Mouse (Mus musculus) hindbrain, postnatal 0 days (tissue): ENCODE data around the gene Ppp1r12b. TPM values are rescaled to one million over a fixed set of nuclear protein-coding genes. Genes with fewer than 3 reads are reported as not detected.

ENCODE experiments used
- ATAC-seq: fragments of 200-750 bp; cut with Nextera tagmentation; 2 replicates; pipeline ENCODE4 v1.8.0; 2017; ENCODE audit warnings: mild to moderate bottlenecking, moderate TSS enrichment, moderate library complexity
- DNase-seq: peaks from one replicate; pipeline ENCODE4 v3.0.0-alpha.2; 2015; ENCODE audit warnings: low spot score
- H3K27ac ChIP-seq: fragments of 300-500 bp; sonication (generic); 2 replicates; pipeline ENCODE4 v1.5.1; 2014; ENCODE audit warnings: mild to moderate bottlenecking
- H3K27me3 ChIP-seq: fragments of 300-500 bp; sonication (generic); 2 replicates; pipeline ENCODE4 v1.6.1; 2014; ENCODE audit warnings: low read length, mixed read lengths; ENCODE audit not compliant: insufficient read depth
- H3K36me3 ChIP-seq: fragments of 300-500 bp; sonication (generic); 2 replicates; pipeline ENCODE4 v1.6.1; 2014; ENCODE audit warnings: low read length, mixed read lengths; ENCODE audit not compliant: insufficient read depth
- H3K4me1 ChIP-seq: fragments of 300-500 bp; sonication (generic); 2 replicates; pipeline ENCODE4 v1.6.1; 2014; ENCODE audit warnings: antibody characterized with exemption, low read length, mixed read lengths; ENCODE audit not compliant: insufficient read depth
- H3K4me2 ChIP-seq: fragments of 300-500 bp; sonication (generic); 2 replicates; pipeline ENCODE4 v1.6.1; 2014; ENCODE audit warnings: low read depth, mild to moderate bottlenecking, low read length, moderate library complexity, mixed read lengths
- H3K4me3 ChIP-seq: fragments of 300-500 bp; sonication (generic); 2 replicates; pipeline ENCODE4 v1.5.1; 2014; ENCODE audit warnings: low read length
- H3K9ac ChIP-seq: fragments of 300-500 bp; sonication (generic); replicated peaks from 2 replicates; pipeline ENCODE4 v1.6.1; 2014; ENCODE audit warnings: mild to moderate bottlenecking, low read length, moderate library complexity, mixed read lengths
- H3K9me3 ChIP-seq: fragments of 300-500 bp; sonication (generic); 2 replicates; pipeline ENCODE4 v1.6.1; 2016; ENCODE audit warnings: low read length, mixed read lengths
- CTCF ChIP-seq: IDR thresholded peaks from 2 replicates; pipeline ENCODE4 v1.5.1; 2016; ENCODE audit warnings: antibody characterized with exemption, control low read depth, low read depth
- WGBS: fragments of 180-500 bp; shearing (Covaris S2); extraction: QIAGEN DNeasy Blood & Tissue Kit; methylation state at CpG from one replicate; pipeline ENCODE4 v1.1.7; 2014; 5-methylcytosine and 5-hydroxymethylcytosine counted together
- polyA plus RNA-seq: library from polyadenylated mRNA; unstranded; fragments of >200 nt; fragmentation: Nextera tagmentation; extraction: Ambion mirVana; gene quantifications from 2 replicates; pipeline ENCODE4 v1.2.1, GENCODE M21; 2015
- total RNA-seq: library from RNA; depleted of rRNA; stranded (reverse); fragments of >200 nt; gene quantifications from 2 replicates; pipeline ENCODE4 v1.2.3, GENCODE M21; 2014

Gene Ppp1r12b
- total and polyA plus RNA-seq, 2 experiments from 2014 or later = 12.9 to 26.6 TPM

- WGBS = 42% methylated on average over 10 of the region's 10 CpGs
- peak; percentile 25; the same call in 1 of the 2 replicates for ATAC-seq
- Histone ChIP-seq H3K4me2 (no peak overlapping the region), H3K27ac (peak overlapping the region; percentile 16; the same call in 1 of the 2 replicates), H3K27me3 (no peaks in the 10 kb centered on the region), H3K36me3 (peaks cover 7% of the 10 kb centered on the region; the same call in 1 of the 2 replicates), H3K4me3 (no peak overlapping the region), H3K9ac (0 out of 2 replicates have a peak overlapping the region, but pooled peaks have one; percentile 17), H3K4me1 (peaks cover 11% of the 10 kb centered on the region; the same call in 1 of the 2 replicates), H3K9me3 (no peaks in the 10 kb centered on the region)
- no peak for TF ChIP-seq CTCF
- peak; percentile 23 for DNase-seq
Measured at GRCm38 (mm10) chr1:134756190-134756873, 199.4 kb downstream of the Ppp1r12b start.

- H3K4me1 ChIP-seq = peaks cover 11% of the 10 kb centered on the region; the same call in 1 of the 2 replicates
- H3K9ac ChIP-seq = no peak overlapping the region
- no peak for ATAC-seq
- H3K36me3 ChIP-seq = peaks cover 6% of the 10 kb centered on the region; the same call in 1 of the 2 replicates
- no peaks in the 10 kb centered on the region for H3K27me3 ChIP-seq
- WGBS = 42% methylated on average over 13 of the region's 13 CpGs
- DNase-seq = no peak
- H3K4me2 ChIP-seq = no peak overlapping the region
- no peak overlapping the region for H3K4me3 ChIP-seq
- TF ChIP-seq CTCF = no peak
- H3K9me3 ChIP-seq = no peaks in the 10 kb centered on the region
- H3K27ac ChIP-seq = no peak overlapping the region
Measured at GRCm38 (mm10) chr1:134755548-134756189, 200.1 kb downstream of the Ppp1r12b start.

GRCm38 (mm10) chr1:134754818-134755217 is 200.9 kb downstream of the Ppp1r12b start:
- Histone ChIP-seq H3K9ac (no peak overlapping the region), H3K4me3 (no peak overlapping the region), H3K27ac (no peak overlapping the region), H3K36me3 (0 out of 2 replicates have a peak, but pooled peaks cover 3% of the 10 kb centered on the region), H3K4me1 (peaks cover 11% of the 10 kb centered on the region; the same call in 1 of the 2 replicates), H3K27me3 (no peaks in the 10 kb centered on the region), H3K9me3 (no peaks in the 10 kb centered on the region), H3K4me2 (no peak overlapping the region)
- no peak for ATAC-seq
- no peak for DNase-seq
- 74% methylated on average over 10 of the region's 10 CpGs for WGBS
- no peak for TF ChIP-seq CTCF

GRCm38 (mm10) chr1:134753751-134754630 is 201.8 kb downstream of the Ppp1r12b start:
- ATAC-seq (peak; percentile 13), DNase-seq (peak; percentile 46)
- Histone ChIP-seq H3K4me1 (peaks cover 11% of the 10 kb centered on the region; the same call in 1 of the 2 replicates), H3K9ac (no peak overlapping the region), H3K4me2 (no peak overlapping the region), H3K27ac (0 out of 2 replicates have a peak overlapping the region, but pooled peaks have one; percentile 4), H3K36me3 (no peaks in the 10 kb centered on the region), H3K27me3 (no peaks in the 10 kb centered on the region), H3K9me3 (no peaks in the 10 kb centered on the region), H3K4me3 (no peak overlapping the region)
- WGBS = 62% methylated on average over 13 of the region's 13 CpGs
- no peak for TF ChIP-seq CTCF

- no peak overlapping the region for H3K4me2 ChIP-seq
- no peak for TF ChIP-seq CTCF
- DNase-seq (no peak), ATAC-seq (no peak)
- no peaks in the 10 kb centered on the region for H3K27me3 ChIP-seq
- no peaks in the 10 kb centered on the region for H3K36me3 ChIP-seq
- peaks cover 11% of the 10 kb centered on the region; the same call in 1 of the 2 replicates for H3K4me1 ChIP-seq
- H3K9ac ChIP-seq = no peak overlapping the region
- 78% methylated on average over 5 of the region's 5 CpGs for WGBS
- H3K9me3 ChIP-seq = no peaks in the 10 kb centered on the region
- no peak overlapping the region for H3K27ac ChIP-seq
- H3K4me3 ChIP-seq = no peak overlapping the region
Measured at GRCm38 (mm10) chr1:134752447-134752846, 203.3 kb downstream of the Ppp1r12b start.

GRCm38 (mm10) chr1:134749889-134750288 is 205.9 kb downstream of the Ppp1r12b start:
- Histone ChIP-seq H3K27me3 (no peaks in the 10 kb centered on the region), H3K4me1 (peaks cover 6% of the 10 kb centered on the region; the same call in 1 of the 2 replicates), H3K9me3 (no peaks in the 10 kb centered on the region), H3K4me2 (no peak overlapping the region), H3K27ac (no peak overlapping the region), H3K36me3 (no peaks in the 10 kb centered on the region), H3K9ac (no peak overlapping the region), H3K4me3 (no peak overlapping the region)
- WGBS = 59% methylated on average over 7 of the region's 7 CpGs
- DNase-seq = peak; percentile 77
- ATAC-seq = 0 out of 2 replicates have a peak, but pooled peaks have one; percentile 28
- TF ChIP-seq CTCF = no peak
